Mouse (Mus musculus): ENCODE measurements around the gene Vsx1.

The Vsx1 gene

GRCm38 (mm10) chr2:150689223-150689800, at the start of gene Vsx1:
Gene Vsx1 (minus strand): TSS chr2:150689360.
- DNase-seq (ENCODE audit: low spot score), result no peak

GRCm38 (mm10) chr2:150737881-150738280, 48.7 kb upstream of the Vsx1 start:
- no peak for DNase-seq (ENCODE audit: low spot score)

GRCm38 (mm10) chr2:150735756-150736576, 46.8 kb upstream of the Vsx1 start:
- no peak for DNase-seq (ENCODE audit: low spot score)

- DNase-seq (ENCODE audit: low spot score), result no peak
These were observed 23.1 kb upstream of the Vsx1 start for GRCm38 (mm10) chr2:150712167-150712674.

DNA sequence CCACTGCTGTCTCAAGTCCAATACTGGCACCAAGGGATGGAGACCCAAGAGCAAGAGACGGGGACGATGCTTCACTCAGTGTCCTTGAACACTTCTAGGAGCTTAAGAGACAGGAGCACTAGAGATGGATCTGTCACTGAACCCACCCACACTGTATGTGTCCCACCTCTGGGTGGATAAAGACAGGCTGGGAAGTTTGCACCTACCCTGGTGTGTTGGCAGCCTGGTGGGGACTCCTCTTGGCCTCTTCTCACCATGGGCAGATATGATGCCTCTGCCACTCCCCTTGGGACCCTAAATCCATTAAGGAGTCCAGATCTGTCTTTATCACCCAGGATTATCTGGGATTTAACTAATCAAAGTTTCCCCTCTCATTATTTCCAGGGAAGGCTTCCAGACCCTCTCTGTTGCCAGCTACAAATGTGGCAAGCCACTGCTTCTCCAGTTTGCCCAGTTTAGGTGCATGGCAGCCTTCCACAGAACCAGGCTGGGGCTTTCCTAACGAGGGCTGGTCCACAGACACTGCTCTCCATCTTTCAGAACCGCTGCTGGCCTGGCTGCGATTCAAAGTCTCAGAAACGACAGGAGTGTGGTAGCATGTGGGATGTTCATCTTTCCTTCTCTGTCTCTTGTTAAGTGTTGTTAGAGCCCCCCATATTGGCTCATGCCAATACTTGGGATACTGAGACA, 2.5 kb upstream of the Vsx1 start:
- no peak for DNase-seq (ENCODE audit: low spot score)

DNA sequence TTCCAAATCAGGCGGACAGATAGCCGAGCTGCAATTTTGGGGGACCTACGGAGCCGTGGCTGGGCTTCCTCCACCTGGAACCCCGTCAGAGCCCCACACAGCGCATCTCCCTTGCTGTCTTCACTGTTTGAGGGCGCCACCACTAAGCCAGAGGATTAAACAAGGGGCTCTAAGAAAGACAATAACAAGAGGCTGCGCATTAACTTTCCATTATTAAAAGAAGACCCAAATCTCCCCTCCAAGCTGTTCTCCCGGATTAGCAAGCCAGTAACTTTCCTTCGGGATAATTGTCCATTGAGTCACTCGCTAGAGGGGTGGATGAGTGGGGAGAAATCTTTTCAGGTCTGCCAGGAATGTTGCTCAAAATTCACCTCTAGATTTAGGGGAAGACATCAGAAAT, 1.1 kb upstream of the Vsx1 start:
- DNase-seq (ENCODE audit: low spot score), result no peak

GRCm38 (mm10) chr2:150688541-150689186, 496 bp downstream of the Vsx1 start:
- no peak for DNase-seq (ENCODE audit: low spot score)

DNA sequence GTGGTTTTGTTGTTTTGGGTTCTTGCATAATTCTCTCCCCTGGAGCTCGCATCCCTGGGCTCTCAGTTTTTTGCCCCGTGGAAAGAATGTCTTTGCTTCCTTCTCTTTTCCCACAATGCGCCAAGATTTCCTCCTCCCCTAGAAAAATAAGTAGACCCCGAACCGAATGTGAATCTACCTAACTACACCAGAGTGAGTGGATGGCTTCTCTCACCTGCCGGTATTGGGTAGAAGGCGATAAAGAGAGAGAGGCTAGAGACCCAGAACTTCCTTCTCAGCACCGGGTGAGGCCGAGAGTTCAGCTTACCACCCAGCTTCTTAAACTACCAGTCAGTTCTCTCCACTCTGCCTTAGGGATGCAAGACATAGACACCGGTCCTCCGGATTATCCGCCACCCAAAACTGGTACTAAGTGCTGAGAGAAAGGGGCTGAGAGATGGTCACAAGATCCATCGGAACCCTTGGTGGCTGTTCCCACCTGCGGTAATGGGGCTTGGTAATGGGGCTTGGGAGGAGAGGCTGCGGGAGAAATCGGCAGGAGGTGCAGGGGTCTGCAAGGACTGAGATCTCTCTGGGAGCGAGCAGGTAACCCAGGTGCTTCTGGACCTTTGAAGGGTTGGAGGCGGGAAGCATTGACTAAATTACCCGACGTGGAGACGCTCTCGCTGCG, 1.2 kb downstream of the Vsx1 start:
- DNase-seq (ENCODE audit: low spot score), result no peak

- DNase-seq (ENCODE audit: low spot score), result no peak
These were observed 3.8 kb downstream of the Vsx1 start for GRCm38 (mm10) chr2:150685389-150685788.

DNA sequence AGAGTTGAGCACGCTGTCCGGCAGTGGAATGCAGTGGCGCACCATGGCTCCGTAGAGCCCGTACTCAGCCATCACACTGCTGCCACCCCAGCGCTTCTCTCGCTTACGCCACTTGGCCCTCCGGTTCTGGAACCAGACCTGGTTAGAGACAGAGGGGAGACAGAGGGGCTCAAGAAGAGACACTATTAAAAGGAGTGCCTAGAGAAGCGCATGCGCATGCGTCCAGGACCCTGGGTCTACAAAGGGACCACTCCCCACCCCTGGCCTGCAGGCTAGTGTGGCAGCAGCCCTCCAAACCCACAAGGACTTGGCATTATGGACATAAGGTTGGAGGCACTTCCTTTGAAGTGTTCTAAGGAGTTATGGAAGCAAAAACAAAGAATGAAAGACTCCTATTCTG, 4.7 kb downstream of the Vsx1 start:
- DNase-seq (ENCODE audit: low spot score), result no peak

DNA sequence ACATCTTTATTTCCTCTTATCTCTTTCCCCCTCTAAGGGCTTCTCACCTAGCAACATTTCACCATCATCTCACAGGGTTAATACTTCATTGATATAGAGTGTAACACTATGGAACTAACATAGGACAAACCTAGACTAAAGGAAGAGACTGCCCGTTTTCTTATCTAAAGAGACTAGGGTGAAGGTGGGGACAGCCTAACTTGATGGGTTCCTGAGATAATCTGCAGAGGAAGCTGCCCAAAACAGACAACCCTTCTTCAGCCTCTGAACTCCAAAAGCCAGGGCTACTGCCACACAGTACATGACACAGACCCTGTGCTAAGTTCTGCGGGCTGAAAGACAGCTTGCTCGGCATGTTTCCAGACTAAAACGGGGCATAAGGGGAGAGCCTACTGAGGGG, 7.6 kb downstream of the Vsx1 start:
- no peak for DNase-seq (ENCODE audit: low spot score)

GRCm38 (mm10) chr2:150678392-150678791, 10.8 kb downstream of the Vsx1 start:
- no peak for DNase-seq (ENCODE audit: low spot score)

- DNase-seq (ENCODE audit: low spot score), result no peak
These were observed 13.6 kb downstream of the Vsx1 start for GRCm38 (mm10) chr2:150675525-150675924.

DNA sequence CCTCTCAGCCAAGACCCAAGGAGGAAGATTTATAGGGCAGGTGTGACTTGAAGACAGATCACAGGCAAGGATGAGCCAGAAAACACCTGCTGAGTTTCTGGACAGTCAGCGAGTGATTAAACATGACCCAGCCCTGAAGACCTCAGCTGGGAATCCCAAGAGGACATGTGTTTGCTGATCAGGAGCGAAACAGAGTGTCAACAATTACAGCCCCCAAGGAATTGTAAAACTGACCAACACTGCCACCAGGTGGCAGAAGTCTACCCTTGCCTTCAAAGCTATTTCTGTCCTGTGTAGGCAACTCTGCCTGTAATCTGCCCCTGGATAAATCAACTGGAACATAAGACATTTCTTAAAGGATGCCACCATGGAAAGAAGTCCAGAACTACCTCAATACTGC, 14.3 kb downstream of the Vsx1 start:
- peak; percentile 33 for DNase-seq (ENCODE audit: low spot score)

GRCm38 (mm10) chr2:150673929-150674328, 15.2 kb downstream of the Vsx1 start:
- no peak for DNase-seq (ENCODE audit: low spot score)

GRCm38 (mm10) chr2:150671609-150672290, 17.4 kb downstream of the Vsx1 start:
- no peak for DNase-seq (ENCODE audit: low spot score)

DNA sequence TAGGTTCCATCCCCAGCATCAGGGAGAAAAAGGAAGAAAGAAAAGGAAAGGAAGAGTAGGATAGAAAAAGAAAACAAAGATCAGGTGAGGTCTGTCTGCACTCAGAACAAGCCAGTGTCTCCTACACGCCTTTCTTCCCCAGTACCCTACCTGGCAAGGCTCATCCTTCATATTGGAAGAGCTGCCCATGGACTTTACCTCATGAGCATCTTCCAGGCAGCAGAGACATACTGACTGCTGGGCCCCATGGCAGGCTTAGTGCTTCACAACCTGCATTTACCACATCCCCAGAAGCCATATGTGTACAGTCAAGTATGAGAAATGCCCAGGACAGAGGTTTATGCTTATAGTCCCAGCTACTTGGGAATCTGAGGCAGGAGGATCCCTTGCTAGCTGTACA, 18.2 kb downstream of the Vsx1 start:
- no peak for DNase-seq (ENCODE audit: low spot score)

DNA sequence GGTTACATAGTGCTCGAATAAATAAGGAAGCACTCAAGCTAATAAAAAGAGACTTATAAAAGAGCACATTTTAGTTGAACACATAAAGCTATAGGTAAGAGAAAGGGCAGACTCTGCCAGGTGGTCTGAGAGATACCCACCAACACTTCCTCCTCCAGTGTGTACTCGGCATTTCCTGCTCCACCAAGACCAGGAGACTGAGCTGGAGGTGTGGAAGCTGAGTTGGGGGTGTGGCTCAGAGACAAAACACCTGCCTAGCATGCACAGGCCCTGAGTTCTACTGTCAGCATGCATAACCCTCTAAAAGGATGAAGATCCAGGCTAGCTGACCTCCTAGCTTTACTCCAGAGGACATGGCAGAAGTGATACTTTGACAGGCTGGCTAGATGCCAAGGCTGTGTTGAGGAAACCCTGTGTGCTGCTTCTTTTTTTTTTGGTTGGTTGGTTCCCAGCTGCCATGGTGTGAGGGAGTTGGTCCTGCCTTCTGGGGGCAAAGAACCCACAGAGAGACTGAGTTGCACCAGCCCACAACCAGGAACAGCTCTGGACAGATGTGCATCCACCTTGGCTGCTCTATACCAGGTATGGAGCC, 19.6 kb downstream of the Vsx1 start:
- DNase-seq (ENCODE audit: low spot score), result no peak

DNA sequence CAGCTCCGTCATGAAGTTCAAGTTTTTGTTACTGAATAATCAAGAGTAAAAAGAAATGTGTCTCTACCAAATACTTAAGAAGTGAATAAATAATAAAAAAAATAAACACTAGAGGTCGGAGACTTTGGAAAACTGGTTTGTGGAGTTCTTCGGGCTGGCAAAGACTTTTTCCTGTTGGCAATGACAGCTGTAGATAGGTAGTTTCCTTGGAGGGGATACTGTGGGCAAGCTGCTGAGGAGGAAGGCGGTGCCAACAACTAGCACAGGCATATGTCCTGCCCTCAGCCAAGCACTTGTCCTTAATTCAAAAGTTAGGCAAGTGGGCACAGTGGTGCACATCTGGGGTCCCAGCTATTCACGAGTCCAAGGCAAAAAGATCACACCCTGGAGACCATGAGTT, 20.2 kb downstream of the Vsx1 start:
- DNase-seq (ENCODE audit: low spot score), result no peak

- peak; percentile 67 for DNase-seq (ENCODE audit: low spot score)
These were observed 21.1 kb downstream of the Vsx1 start, which contains the start of gene Acss1 for GRCm38 (mm10) chr2:150667820-150668766. Gene Acss1 (minus strand): TSS chr2:150668500.

Measured in ovary, adult 18-20 months (tissue).